Mouse (Mus musculus): ENCODE measurements around the gene Lck. TPM values are rescaled to one million over a fixed set of nuclear protein-coding genes. Genes with fewer than 3 reads are reported as not detected.

Lck gene
- total RNA-seq, 2 experiments from 2014 or later, result 0.37 to 0.44 TPM

- DNase-seq, result peak; percentile 82
- intact Hi-C loops (cut with DNase I; ENCODE audit: low total_unique reads), result no loop called here
Measured at GRCm38 (mm10) chr4:129600233-129601158, 27.1 kb upstream of the Lck start, which contains the start of the genes Eif3i and Tmem234. Gene Eif3i, minus strand, starts transcription at chr4:129600648. Gene Tmem234, plus strand, starts transcription at chr4:129600668.

GRCm38 (mm10) chr4:129588865-129589264 is 15.4 kb upstream of the Lck start:
- no peak for DNase-seq
- intact Hi-C loops (cut with DNase I; ENCODE audit: low total_unique reads), result no loop called here

DNA sequence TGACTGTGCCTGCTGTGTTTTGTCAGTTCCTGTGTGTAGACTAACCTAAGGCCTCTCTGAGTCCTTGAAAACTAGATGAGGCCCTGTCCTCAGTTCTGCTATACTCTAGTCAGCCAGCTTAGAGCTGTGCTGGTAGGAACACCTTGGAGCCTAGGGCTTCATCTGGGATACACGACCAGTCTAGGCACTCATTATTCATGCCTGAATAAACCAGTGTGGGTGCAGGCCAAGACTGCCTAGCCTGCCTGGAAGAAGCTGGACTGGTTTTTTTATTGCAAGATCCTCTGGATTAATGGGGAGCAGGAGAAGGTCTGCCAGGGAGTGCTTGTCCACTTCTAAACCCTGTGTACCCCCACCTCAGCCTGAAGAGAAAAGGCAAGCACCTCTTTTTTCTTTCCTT is 13.5 kb upstream of the Lck start:
- DNase-seq, result no peak
- intact Hi-C loops (cut with DNase I; ENCODE audit: low total_unique reads), result no loop called here

GRCm38 (mm10) chr4:129585773-129586172 is 12.3 kb upstream of the Lck start:
- intact Hi-C loops (cut with DNase I; ENCODE audit: low total_unique reads), result no loop called here
- no peak for DNase-seq

GRCm38 (mm10) chr4:129584884-129585608 is 11.6 kb upstream of the Lck start:
- DNase-seq, result peak; percentile 82
- intact Hi-C loops (cut with DNase I; ENCODE audit: low total_unique reads), result no loop called here

DNA sequence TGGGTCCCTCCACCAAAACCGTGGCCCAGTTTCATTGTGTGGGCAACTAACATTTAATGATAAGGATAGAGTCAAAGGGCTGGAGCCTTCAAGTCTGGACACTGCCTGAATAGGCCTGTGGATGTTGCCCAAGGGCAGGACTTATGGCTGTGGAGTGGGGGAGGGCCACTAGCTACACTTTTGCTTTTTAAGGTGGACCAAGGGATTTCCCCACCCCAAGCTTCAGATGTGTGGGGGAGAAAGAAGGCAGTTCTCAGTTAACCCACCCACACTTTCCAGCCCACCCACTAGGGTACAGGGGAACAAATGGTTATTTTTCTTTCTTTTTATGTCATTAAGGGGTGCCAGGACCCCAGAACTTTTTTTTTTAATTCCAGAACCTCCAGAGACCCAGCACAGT is 10.9 kb upstream of the Lck start:
- DNase-seq, result no peak
- intact Hi-C loops (cut with DNase I; ENCODE audit: low total_unique reads), result no loop called here

- intact Hi-C loops (cut with DNase I; ENCODE audit: low total_unique reads), result no loop called here
- no peak for DNase-seq
Measured at GRCm38 (mm10) chr4:129582251-129582650, 8.8 kb upstream of the Lck start.

- intact Hi-C loops (cut with DNase I; ENCODE audit: low total_unique reads), result no loop called here
- no peak for DNase-seq
Measured at GRCm38 (mm10) chr4:129580347-129580746, 6.9 kb upstream of the Lck start.

DNA sequence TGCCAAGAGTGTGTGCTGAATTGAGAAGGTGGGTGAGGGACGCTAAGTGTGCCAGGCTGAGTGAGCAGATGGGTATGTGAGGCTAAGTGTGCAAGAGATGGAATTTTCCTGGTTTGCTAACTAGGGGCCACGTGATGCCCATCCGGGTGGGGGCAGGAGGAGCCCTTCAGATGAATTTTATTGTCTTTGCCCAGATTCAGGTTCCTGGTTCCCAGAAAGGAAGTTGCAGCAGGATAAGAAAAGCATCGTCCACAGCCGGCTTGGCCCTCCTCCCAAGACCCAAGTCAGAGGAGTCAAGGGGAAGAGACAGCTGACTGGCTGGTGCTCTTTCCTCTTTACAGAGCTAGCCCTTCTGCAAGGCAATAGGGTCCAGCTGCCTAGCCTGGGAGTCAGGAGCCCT is 5.0 kb upstream of the Lck start, which contains the start of gene Fam167b:
Fam167b (minus strand) TSS at position 84 of the 400 bp plus-strand sequence.
- DNase-seq, result no peak
- intact Hi-C loops (cut with DNase I; ENCODE audit: low total_unique reads), result no loop called here

GRCm38 (mm10) chr4:129577688-129578087 is 4.2 kb upstream of the Lck start:
- intact Hi-C loops (cut with DNase I; ENCODE audit: low total_unique reads), result no loop called here
- DNase-seq, result no peak

- peak; percentile 71 for DNase-seq
- intact Hi-C loops (cut with DNase I; ENCODE audit: low total_unique reads), result no loop called here
Measured at GRCm38 (mm10) chr4:129576863-129577491, 3.5 kb upstream of the Lck start.

DNA sequence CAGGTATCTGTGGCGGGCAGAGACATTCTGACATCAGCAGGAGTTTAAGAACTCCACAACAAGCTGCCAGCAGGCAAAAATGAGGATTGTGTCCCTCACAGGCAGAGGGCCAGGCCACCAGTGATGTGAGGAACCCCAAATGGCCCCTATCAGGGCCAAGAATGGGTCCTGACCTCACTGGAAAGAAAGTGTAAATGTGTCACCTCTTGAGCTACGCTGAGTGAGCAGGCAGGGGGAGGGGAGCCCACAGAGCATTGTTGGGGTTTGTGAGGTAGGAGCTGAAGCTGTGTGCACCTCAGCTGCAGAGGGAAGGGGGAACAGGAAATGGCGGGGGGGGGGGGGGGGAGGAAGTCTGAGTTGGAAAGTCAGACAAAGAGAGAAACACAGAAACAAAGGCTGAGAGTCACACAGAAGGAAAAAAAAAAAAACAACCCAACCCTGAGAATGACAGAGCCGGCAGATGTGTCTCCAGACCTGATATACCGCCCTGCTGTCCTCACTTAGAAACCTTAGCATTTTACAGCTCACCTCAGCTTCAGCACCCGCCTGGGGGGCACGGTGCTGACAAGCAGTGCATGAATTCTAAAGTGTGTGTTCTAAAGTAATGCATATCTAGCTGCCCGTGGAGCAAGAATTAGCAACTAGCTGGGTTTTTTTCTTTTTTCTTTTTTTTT is 1.9 kb upstream of the Lck start:
- no peak for DNase-seq
- intact Hi-C loops (cut with DNase I; ENCODE audit: low total_unique reads), result no loop called here

DNA sequence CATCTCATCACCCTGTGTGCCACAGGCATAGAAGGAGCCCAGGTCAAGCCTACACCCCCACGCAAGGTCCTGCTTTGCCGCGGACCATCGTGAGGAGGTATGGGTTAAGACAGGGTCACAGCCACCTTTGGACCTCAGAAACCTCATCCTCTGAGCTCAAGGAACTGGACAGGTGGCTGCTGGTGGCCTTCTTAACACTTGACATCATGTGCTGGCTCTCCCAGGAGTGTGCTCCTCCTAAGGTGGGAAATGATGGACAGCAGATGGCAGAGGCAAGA is 409 bp downstream of the Lck start:
- intact Hi-C loops (cut with DNase I; ENCODE audit: low total_unique reads), result no loop called here
- DNase-seq, result no peak

GRCm38 (mm10) chr4:129572236-129573092 is 977 bp downstream of the Lck start:
- no peak for DNase-seq
- intact Hi-C loops (cut with DNase I; ENCODE audit: low total_unique reads), result no loop called here

DNA sequence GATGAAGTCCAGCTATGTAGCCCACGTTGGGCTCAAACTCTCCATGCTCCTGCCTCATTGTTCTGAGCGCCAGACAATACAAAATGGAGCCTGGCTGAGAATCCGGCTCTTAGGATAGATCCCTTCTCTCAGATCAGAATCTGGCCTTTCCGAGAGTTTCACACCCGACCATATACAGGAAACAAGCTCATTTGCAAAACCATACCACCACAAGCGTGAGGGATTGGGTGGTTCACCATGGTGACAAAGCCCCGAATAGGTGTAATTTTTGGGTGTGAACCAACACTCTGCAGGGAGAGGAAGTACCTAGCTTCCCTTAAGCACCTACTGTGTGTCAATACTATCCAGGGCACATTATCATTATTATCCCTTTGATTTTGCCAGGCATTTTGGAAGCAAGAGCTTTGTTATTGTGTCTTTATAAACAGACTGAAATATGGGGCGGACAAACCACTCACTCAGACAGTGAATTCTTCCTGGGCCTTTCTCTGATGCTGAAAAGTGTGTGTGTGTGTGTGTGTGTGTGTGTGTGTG is 1.8 kb downstream of the Lck start:
- no peak for DNase-seq

GRCm38 (mm10) chr4:129570028-129570427 is 3.4 kb downstream of the Lck start:
- intact Hi-C loops (cut with DNase I; ENCODE audit: low total_unique reads), result no loop called here
- DNase-seq, result no peak

More for the DNA sequence above, 1.8 kb downstream of the Lck start:
- intact Hi-C loops (cut with DNase I; ENCODE audit: low total_unique reads), result no loop called here

DNA sequence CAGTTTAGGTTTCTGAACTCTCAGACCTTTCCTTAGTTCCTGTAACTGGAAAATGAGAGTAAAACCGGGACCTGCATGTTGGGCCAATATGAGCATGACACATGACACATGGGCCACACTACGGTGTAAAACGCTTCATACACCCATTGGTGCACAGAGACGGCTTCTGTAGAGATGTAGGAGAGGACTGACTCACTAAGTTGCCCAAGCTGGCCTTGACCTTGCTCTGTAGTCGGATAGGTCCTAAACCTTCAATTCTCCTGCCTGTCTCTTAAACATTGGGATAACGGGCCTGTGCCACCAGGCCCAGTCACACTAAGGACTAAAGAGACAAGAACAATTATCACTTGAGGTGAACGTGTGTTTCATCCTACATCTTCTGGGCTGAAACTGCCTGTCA is 5.1 kb downstream of the Lck start:
- intact Hi-C loops (cut with DNase I; ENCODE audit: low total_unique reads), result no loop called here
- DNase-seq, result no peak

DNA sequence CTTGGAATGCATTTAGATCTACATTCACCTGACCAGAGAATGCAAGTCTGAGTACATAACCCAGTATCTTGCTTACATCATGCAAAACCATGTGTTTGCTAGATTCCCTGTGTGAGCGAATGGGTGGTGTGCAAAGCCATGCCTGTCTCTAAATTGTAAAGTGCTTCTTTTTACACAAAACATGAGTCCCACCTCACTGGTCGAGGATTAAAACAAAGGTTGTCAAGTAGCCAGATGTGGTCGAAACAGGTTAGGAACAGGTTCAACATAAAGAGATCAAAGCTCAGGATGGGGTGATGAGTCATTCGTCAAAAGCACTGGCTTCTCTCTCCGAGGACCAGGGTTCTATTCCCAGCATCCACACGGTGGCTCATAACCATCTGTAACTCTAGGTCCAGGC is 8.3 kb downstream of the Lck start:
- DNase-seq, result no peak
- intact Hi-C loops (cut with DNase I; ENCODE audit: low total_unique reads), result no loop called here

- intact Hi-C loops (cut with DNase I; ENCODE audit: low total_unique reads), result no loop called here
- DNase-seq, result no peak
Measured at GRCm38 (mm10) chr4:129563718-129564117, 9.7 kb downstream of the Lck start.
